Mouse (Mus musculus) gastrocnemius, postnatal 36 days (tissue): ENCODE measurements around the gene Ckap4. TPM values are rescaled to one million over a fixed set of nuclear protein-coding genes. Genes with fewer than 3 reads are reported as not detected.
A peak's percentile ranks its signal among the peaks of the same experiment; 100 is the strongest.

Experiments
- DNase-seq, 2 experiments: peaks; one replicate each; pipeline ENCODE4 v3.0.0; 2022
- intact Hi-C: fragments of 180-260 bp; cut with DNase I; formaldehyde crosslinking; loops from one replicate; pipeline ENCODE4 v1.15.1; 2025
- long read RNA-seq, 2 experiments: library from polyadenylated mRNA; stranded (forward); transcript quantifications; one replicate each; pipeline ENCODE4 v2.0.0; 2021
- total RNA-seq, 2 experiments: library from RNA; stranded (reverse); gene quantifications; 2 replicates each; pipeline ENCODE4 v1.2.3; 2021

Ckap4 gene
- 10 to 100 TPM; 12.7 to 13.8 TPM for total RNA-seq
- long read RNA-seq, experiment 1, transcript Ckap4-201 (2 exons, 3,089 nt) = major isoform, 7 of 9 reads
- long read RNA-seq, experiment 1, partial matches to known transcripts = 0 of 9 reads
- long read RNA-seq, experiment 1, other reads (novel, unspliced or antisense) = 2 of 9 reads
- long read RNA-seq, experiment 2, transcript Ckap4-201 (2 exons, 3,089 nt) = major isoform, 7 of 11 reads
- long read RNA-seq, experiment 2, partial matches to known transcripts = 0 of 11 reads
- long read RNA-seq, experiment 2, other reads (novel, unspliced or antisense) = 4 of 11 reads

DNA sequence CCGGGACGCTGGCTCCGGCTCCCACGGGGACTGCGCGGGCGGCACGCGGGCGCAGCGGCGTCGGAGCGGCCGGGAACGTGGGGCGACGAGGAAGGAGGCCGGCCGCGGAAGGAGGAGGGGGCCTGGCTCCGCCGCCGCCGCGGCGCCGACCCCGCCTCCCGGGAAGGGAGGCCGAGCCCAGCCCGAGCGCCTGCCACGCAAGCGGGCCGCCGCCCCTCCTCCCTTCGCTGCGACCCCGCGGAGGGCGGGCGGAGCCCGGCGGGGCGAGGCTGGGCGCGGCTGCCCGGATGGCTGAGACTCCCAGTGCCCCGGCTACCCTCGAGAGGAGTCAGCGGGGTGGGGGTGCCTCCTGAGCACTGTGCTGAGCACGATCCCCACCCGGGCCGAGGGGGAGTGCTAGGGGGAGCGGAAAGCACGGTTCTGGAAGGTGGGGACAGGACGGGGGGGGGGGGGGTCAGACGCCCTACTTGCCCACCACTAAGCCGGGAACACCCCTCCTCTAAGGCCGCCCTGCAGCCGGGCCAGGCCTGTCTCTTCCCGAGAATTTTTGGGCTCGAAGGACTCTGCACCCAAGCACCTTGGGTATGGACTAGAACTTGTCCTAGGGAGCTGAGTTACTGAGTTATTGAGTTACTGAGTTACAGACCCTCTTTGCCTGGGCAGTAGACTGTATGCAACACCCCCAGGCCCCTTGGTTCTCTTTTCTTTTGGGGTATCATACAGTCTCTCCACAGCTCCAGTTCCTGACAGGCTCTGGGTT is at the start of gene Ckap4:
TSS of gene Ckap4 (minus strand) at position 151 of the 760 bp plus-strand sequence.
- DNase-seq = peak; percentile 50 to 70
- intact Hi-C loops = loop anchor here (5.0 kb wide), 1 partner anchor 38 kb away; no protein-coding TSS in a partner anchor

- intact Hi-C loops = no loop called here
- no peak for DNase-seq
These were observed 48.4 kb upstream of the Ckap4 start for GRCm38 (mm10) chr10:84582236-84582635.

GRCm38 (mm10) chr10:84581191-84581590 is 47.3 kb upstream of the Ckap4 start:
- DNase-seq = no peak
- intact Hi-C loops = no loop called here

- DNase-seq = no peak
- intact Hi-C loops = no loop called here
These were observed 45.7 kb upstream of the Ckap4 start for GRCm38 (mm10) chr10:84579527-84579926.

GRCm38 (mm10) chr10:84578738-84579137 is 44.9 kb upstream of the Ckap4 start:
- no peak for DNase-seq

DNA sequence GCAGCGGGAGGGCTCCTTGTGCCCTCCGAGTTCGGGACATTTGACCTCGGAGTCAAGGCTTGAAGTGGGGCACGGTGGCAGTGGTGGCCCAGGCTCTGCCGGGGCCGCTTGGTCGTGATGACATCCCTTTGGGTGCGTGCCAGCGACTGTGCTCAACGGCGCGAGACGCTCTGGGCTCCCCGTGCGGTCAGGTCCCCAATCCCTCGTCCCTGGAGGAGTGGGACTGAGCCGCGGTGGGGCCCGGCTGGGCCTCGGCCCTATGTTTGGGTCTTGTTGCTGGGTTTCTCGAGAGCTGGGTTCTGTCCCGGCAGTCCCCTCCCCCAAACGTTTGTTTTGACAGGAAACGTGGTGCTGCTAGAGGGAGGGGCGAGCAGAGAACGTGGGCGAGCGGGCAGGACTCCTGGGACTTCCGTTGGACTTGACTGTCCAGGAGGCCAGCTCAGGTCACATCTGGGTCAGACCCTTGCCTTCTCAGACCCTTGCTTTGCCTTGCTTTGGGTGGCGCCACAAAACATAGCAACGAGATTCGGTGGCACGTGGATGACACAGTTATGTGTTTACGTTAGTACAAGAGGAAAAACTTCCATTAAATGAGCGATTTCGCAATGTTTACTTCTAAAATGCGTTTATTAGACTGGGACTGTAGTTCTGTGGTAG is 43.3 kb upstream of the Ckap4 start:
- intact Hi-C loops = no loop called here
- peak; percentile 76 to 77 for DNase-seq

More at GRCm38 (mm10) chr10:84578738-84579137, 44.9 kb upstream of the Ckap4 start:
- intact Hi-C loops = no loop called here

DNA sequence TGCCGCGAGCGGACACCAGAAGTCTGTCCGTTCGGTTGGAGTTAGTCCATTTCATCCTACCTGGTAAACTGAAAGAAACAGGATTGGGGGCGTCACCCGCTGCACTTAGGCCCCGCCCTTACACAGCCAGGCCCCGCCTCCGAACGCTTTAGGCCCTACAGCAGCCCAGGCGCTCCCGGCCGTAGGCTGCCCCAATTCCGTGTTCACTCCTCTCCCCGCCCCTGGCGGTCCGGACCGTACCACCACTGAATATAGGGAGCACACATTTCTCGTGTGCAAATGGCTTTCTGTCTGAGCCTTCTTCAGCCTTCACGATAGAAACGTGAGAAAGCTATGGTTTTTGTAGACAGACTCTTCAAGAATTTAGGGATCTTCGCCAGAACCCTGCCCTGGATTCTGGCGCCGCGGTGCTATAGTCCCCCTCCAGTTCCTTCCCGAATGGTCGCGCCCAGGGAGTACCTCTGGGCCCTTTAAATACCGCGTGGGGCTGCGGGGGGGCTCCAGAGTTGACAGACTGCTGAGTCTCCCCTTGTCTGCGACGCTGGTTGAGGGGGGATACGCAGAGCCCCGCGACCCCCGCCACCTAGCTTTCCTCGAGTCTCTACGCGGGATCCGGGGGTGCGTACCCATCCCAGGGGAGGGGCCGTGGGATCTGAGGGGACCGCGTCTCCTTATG is 42.7 kb upstream of the Ckap4 start, which contains the start of gene Tcp11l2:
TSS of gene Tcp11l2 (plus strand) at position 232 of the 676 bp plus-strand sequence.
- DNase-seq = peak; percentile 91 to 95
- intact Hi-C loops = no loop called here

DNA sequence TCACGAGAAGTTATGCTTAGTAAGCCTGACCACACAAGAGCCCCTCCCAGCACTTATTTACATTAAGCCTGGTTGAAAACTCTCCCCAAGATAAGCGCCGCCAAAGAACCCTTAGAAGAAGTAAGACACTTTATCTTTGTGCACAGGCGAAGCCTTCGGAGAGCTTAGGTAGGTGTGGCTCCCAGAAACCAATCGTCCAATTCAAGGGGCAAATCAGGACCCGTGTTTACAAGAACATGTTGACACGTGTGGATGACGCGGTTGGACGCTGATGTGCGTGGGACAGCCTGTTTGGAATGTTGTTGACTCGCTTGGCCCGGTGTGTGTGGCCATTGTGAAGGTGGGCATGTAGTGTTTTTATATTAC is 42.1 kb upstream of the Ckap4 start:
- intact Hi-C loops = no loop called here
- DNase-seq = no peak

- no peak for DNase-seq
- intact Hi-C loops = loop anchor here (5.0 kb wide), 1 partner anchor 42 kb away; the partner anchor contains the start of gene Ckap4
These were observed 40.0 kb upstream of the Ckap4 start for GRCm38 (mm10) chr10:84573671-84574420.

DNA sequence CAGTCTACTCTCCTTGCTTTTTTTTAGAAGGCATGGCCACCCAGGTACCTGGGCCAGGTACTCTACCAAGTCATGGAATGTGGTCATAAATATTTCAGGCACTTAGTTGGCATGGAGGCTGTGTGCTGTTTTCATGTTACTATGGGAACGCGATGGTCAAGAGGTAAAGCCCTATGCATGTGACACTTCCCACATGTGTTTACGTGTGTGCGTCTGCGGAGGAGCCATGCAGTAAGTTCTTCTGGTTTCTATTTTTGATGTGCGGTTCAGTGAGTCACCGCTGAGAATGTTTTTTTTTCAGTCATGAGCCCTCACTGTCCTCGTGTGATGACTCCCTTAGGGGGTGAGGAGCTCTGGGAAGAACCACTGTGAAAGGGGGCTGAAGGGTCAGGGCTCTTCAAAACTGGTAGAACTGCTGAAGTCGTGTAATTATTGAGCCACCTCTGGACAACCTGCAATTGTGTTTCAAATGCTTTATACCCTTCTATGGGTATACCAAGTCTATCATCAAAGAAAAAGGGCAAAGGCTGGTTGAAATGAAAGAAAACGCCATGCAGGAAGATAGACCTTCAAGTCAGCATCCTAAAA is 37.3 kb upstream of the Ckap4 start:
- DNase-seq = no peak

DNA sequence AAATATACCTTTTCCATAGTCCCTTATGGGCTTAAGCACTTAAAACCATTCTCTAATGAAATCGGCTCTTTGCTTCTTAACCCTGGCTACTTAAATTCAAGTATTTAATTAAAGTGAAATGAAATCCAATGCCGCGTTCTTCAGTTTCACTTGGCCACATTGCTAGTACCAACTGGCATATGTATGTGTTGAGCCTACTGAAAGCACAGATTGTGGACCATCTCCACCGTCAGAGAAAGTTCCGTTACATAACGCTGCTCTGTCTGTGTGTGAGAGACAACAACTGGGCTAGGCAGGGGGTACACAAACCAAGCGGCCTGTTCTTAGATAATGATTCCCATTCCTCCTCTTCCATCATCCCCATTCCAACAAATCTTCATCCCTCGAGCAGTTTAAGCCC is 30.6 kb upstream of the Ckap4 start:
- no peak for DNase-seq
- intact Hi-C loops = no loop called here

More for the DNA sequence above, 37.3 kb upstream of the Ckap4 start:
- intact Hi-C loops = loop anchor here (5.0 kb wide), 1 partner anchor 39 kb away; the partner anchor contains the start of gene Ckap4

GRCm38 (mm10) chr10:84562567-84563554 is 29.0 kb upstream of the Ckap4 start:
- intact Hi-C loops = no loop called here

GRCm38 (mm10) chr10:84562121-84562520 is 28.3 kb upstream of the Ckap4 start:
- intact Hi-C loops = no loop called here

More at GRCm38 (mm10) chr10:84562567-84563554, 29.0 kb upstream of the Ckap4 start:
- DNase-seq = no peak

DNA sequence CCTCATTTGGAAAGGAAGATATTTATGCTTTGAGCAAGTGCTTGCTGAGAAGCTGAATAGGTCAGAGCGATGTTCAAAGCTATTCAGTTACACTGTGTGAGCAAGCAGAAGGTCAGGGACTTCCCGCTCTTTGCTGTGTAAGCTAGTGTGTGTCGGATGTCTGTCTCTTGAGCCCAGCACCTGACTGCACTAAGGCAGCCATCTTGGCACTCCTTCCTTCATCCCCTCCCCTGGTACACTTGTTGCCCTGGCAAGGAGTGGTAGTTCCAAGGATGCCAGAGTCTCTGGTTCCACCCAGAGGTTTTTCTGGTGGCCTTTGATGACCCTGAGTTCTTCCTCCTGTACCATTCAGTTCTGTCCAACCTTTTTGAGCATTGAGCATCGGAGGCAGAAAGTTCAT is 26.1 kb upstream of the Ckap4 start:
- intact Hi-C loops = no loop called here
- DNase-seq = no peak

More at GRCm38 (mm10) chr10:84562121-84562520, 28.3 kb upstream of the Ckap4 start:
- DNase-seq = no peak

- intact Hi-C loops = no loop called here
- no peak for DNase-seq
These were observed 24.6 kb upstream of the Ckap4 start for GRCm38 (mm10) chr10:84558511-84558910.

DNA sequence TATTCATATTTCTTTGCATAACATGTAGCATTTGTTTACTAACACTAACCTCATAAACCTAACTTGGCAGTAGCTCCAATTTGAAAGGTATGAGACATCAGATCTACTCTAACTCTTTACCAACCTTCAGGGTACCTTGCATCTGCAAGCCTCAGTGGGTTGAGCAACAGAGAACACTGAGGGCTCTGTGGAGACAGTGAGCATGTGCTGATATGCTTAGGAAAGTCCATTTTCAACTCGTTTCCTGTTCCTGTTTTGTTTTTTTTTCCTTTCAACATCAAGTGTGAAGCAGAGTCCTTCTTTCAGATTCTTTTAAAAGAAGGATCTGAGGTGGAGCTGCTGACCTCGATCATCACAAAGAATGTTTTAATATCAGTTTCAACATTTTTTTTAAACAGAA is 22.3 kb upstream of the Ckap4 start:
- intact Hi-C loops = no loop called here
- no peak for DNase-seq

GRCm38 (mm10) chr10:84554291-84555009 is 20.6 kb upstream of the Ckap4 start:
- intact Hi-C loops = no loop called here
- DNase-seq = no peak
